Mouse (Mus musculus): ENCODE measurements at regions not wholly inside any gene's neighbourhood (a gene's known extent, or its start where the extent isn't known, plus 50 kb on each side); places are given as distances from the start of the nearest gene placed in this dataset.

- Histone ChIP-seq H3K9ac (ENCODE audit: low read depth, low read length) (no peak overlapping the region), H3K4me3 (ENCODE audit: low read depth, low read length) (no peak overlapping the region), H3K4me1 (replicated peaks; ENCODE audit: control insufficient read depth, insufficient read depth, low read length) (no peaks in the 10 kb centered on the region), H3K36me3 (ENCODE audit: control insufficient read depth, insufficient read depth) (no peaks in the 10 kb centered on the region), H3K4me2 (replicated peaks; ENCODE audit: low read depth) (no peak overlapping the region), H3K27me3 (replicated peaks; ENCODE audit: control insufficient read depth, insufficient read depth, low read length) (no peaks in the 10 kb centered on the region), H3K27ac (ENCODE audit: low read depth, low read length) (no peak overlapping the region), H3K9me3 (ENCODE audit: control insufficient read depth) (no peaks in the 10 kb centered on the region)
- no peak for TF ChIP-seq CTCF (IDR thresholded peaks at IDR 0.05; ENCODE audit: low read depth)
- WGBS = 64% methylated on average over 6 of the region's 6 CpGs
- no peak for ATAC-seq
Observed at GRCm38 (mm10) chr10:12116662-12117303, 752.4 kb downstream of the Utrn start.

- Histone ChIP-seq H3K27ac (ENCODE audit: low read depth, low read length) (no peak overlapping the region), H3K9me3 (ENCODE audit: control insufficient read depth) (no peaks in the 10 kb centered on the region), H3K4me2 (replicated peaks; ENCODE audit: low read depth) (no peak overlapping the region), H3K4me3 (ENCODE audit: low read depth, low read length) (no peak overlapping the region), H3K4me1 (replicated peaks; ENCODE audit: control insufficient read depth, insufficient read depth, low read length) (no peaks in the 10 kb centered on the region), H3K27me3 (replicated peaks; ENCODE audit: control insufficient read depth, insufficient read depth, low read length) (no peaks in the 10 kb centered on the region), H3K9ac (ENCODE audit: low read depth, low read length) (no peak overlapping the region), H3K36me3 (ENCODE audit: control insufficient read depth, insufficient read depth) (no peaks in the 10 kb centered on the region)
- ATAC-seq = no peak
- whole genome bisulfite sequencing = 11% methylated on average over 2 of the region's 2 CpGs
- TF ChIP-seq CTCF (IDR thresholded peaks at IDR 0.05; ENCODE audit: low read depth) = no peak
Observed at GRCm38 (mm10) chr10:12124272-12124671, 744.9 kb downstream of the Utrn start.

- no peak overlapping the region for H3K9ac ChIP-seq (ENCODE audit: low read depth, low read length)
- TF ChIP-seq CTCF (IDR thresholded peaks at IDR 0.05; ENCODE audit: low read depth) = no peak
- H3K9me3 ChIP-seq (ENCODE audit: control insufficient read depth) = no peaks in the 10 kb centered on the region
- no peaks in the 10 kb centered on the region for H3K4me1 ChIP-seq (replicated peaks; ENCODE audit: control insufficient read depth, insufficient read depth, low read length)
- H3K4me3 ChIP-seq (ENCODE audit: low read depth, low read length) = no peak overlapping the region
- no peaks in the 10 kb centered on the region for H3K27me3 ChIP-seq (replicated peaks; ENCODE audit: control insufficient read depth, insufficient read depth, low read length)
- H3K27ac ChIP-seq (ENCODE audit: low read depth, low read length) = no peak overlapping the region
- no peak for ATAC-seq
- 67% methylated on average over 3 of the region's 3 CpGs for WGBS
- H3K4me2 ChIP-seq (replicated peaks; ENCODE audit: low read depth) = no peak overlapping the region
- no peaks in the 10 kb centered on the region for H3K36me3 ChIP-seq (ENCODE audit: control insufficient read depth, insufficient read depth)
Observed at GRCm38 (mm10) chr10:12129486-12129885, 739.7 kb downstream of the Utrn start.

GRCm38 (mm10) chr10:12144691-12145090 lies 724.5 kb downstream of the Utrn start:
- H3K36me3 ChIP-seq (ENCODE audit: control insufficient read depth, insufficient read depth) = no peaks in the 10 kb centered on the region
- no peak for TF ChIP-seq CTCF (IDR thresholded peaks at IDR 0.05; ENCODE audit: low read depth)
- 62% methylated on average over 1 of the region's 1 CpGs for WGBS

GRCm38 (mm10) chr10:12146942-12147537 lies 722.1 kb downstream of the Utrn start:
- Histone ChIP-seq H3K4me3 (ENCODE audit: low read depth, low read length) (no peak overlapping the region), H3K36me3 (ENCODE audit: control insufficient read depth, insufficient read depth) (no peaks in the 10 kb centered on the region), H3K9me3 (ENCODE audit: control insufficient read depth) (no peaks in the 10 kb centered on the region), H3K27me3 (replicated peaks; ENCODE audit: control insufficient read depth, insufficient read depth, low read length) (no peaks in the 10 kb centered on the region), H3K9ac (ENCODE audit: low read depth, low read length) (no peak overlapping the region), H3K27ac (ENCODE audit: low read depth, low read length) (no peak overlapping the region), H3K4me2 (replicated peaks; ENCODE audit: low read depth) (no peak overlapping the region), H3K4me1 (replicated peaks; ENCODE audit: control insufficient read depth, insufficient read depth, low read length) (no peaks in the 10 kb centered on the region)
- ATAC-seq = no peak
- 90% methylated on average over 9 of the region's 9 CpGs for WGBS
- no peak for TF ChIP-seq CTCF (IDR thresholded peaks at IDR 0.05; ENCODE audit: low read depth)

More at GRCm38 (mm10) chr10:12144691-12145090, 724.5 kb downstream of the Utrn start:
- Histone ChIP-seq H3K9ac (ENCODE audit: low read depth, low read length) (no peak overlapping the region), H3K4me1 (replicated peaks; ENCODE audit: control insufficient read depth, insufficient read depth, low read length) (no peaks in the 10 kb centered on the region), H3K9me3 (ENCODE audit: control insufficient read depth) (no peaks in the 10 kb centered on the region), H3K27me3 (replicated peaks; ENCODE audit: control insufficient read depth, insufficient read depth, low read length) (no peaks in the 10 kb centered on the region), H3K4me3 (ENCODE audit: low read depth, low read length) (no peak overlapping the region), H3K27ac (ENCODE audit: low read depth, low read length) (no peak overlapping the region), H3K4me2 (replicated peaks; ENCODE audit: low read depth) (no peak overlapping the region)
- no peak for ATAC-seq

GRCm38 (mm10) chr10:12170243-12170642 lies 698.9 kb downstream of the Utrn start:
- Histone ChIP-seq H3K4me3 (ENCODE audit: low read depth, low read length) (no peak overlapping the region), H3K27me3 (replicated peaks; ENCODE audit: control insufficient read depth, insufficient read depth, low read length) (no peaks in the 10 kb centered on the region), H3K4me1 (replicated peaks; ENCODE audit: control insufficient read depth, insufficient read depth, low read length) (no peaks in the 10 kb centered on the region), H3K9ac (ENCODE audit: low read depth, low read length) (no peak overlapping the region), H3K27ac (ENCODE audit: low read depth, low read length) (no peak overlapping the region), H3K9me3 (ENCODE audit: control insufficient read depth) (no peaks in the 10 kb centered on the region), H3K4me2 (replicated peaks; ENCODE audit: low read depth) (no peak overlapping the region), H3K36me3 (ENCODE audit: control insufficient read depth, insufficient read depth) (no peaks in the 10 kb centered on the region)
- WGBS = 77% methylated on average over 3 of the region's 3 CpGs
- no peak for TF ChIP-seq CTCF (IDR thresholded peaks at IDR 0.05; ENCODE audit: low read depth)
- no peak for ATAC-seq
